Mouse (Mus musculus) small intestine, adult 2 months (tissue): ENCODE measurements around the gene R3hdm4.

Experiments
- CTCF ChIP-seq: fragments of 200-500 bp; IDR thresholded peaks from 2 replicates; pipeline ENCODE4 v1.5.1; 2012; ENCODE audit warnings: low read depth, mild to moderate bottlenecking, control low read depth, inconsistent platforms, low read length, moderate library complexity, mixed read lengths; ENCODE audit not compliant: insufficient replicate concordance, insufficient read length; ENCODE audit errors: extremely low read depth
- POLR2A ChIP-seq: fragments of 200-500 bp; IDR thresholded peaks from 2 replicates; pipeline ENCODE4 v1.6.1; 2012; ENCODE audit warnings: low read depth, mild to moderate bottlenecking, control low read depth, inconsistent platforms, low read length, moderate library complexity

GRCm38 (mm10) chr10:79950661-79951060 is 29.7 kb upstream of the R3hdm4 start:
- TF ChIP-seq POLR2A (no peak), CTCF (no peak)
